Mouse (Mus musculus): ENCODE data around the gene Micall1. TPM values are rescaled to one million over a fixed set of nuclear protein-coding genes. Genes with fewer than 3 reads are reported as not detected.

Gene Micall1
- polyA plus RNA-seq, 1 experiment from 2014 or later, result 7.0 TPM

- H3K4me1 ChIP-seq (replicated peaks; ENCODE audit: control insufficient read depth, insufficient read depth), result no peaks in the 10 kb centered on the region
- DNase-seq (ENCODE audit: low spot score), result no peak
- H3K27me3 ChIP-seq (ENCODE audit: control insufficient read depth, insufficient read depth, low read length), result no peaks in the 10 kb centered on the region
- H3K27ac ChIP-seq (replicated peaks), result no peak overlapping the region
- H3K36me3 ChIP-seq (ENCODE audit: control insufficient read depth, insufficient read depth, low read length), result peaks cover 27% of the 10 kb centered on the region
- no peak overlapping the region for H3K4me3 ChIP-seq (ENCODE audit: low read depth, low read length)
- H3K9ac ChIP-seq (ENCODE audit: low read length), result no peak overlapping the region
- WGBS, result 73% methylated on average over 9 of the region's 9 CpGs
- no peak overlapping the region for H3K4me2 ChIP-seq (replicated peaks; ENCODE audit: low read depth)
- no peak for ATAC-seq (ENCODE audit: low FRiP score, low TSS enrichment)
- no peaks in the 10 kb centered on the region for H3K9me3 ChIP-seq (ENCODE audit: control insufficient read depth, low read length)
- TF ChIP-seq EP300 (optimal IDR thresholded peaks at IDR 0.05) (no peak), CTCF (IDR thresholded peaks at IDR 0.05; ENCODE audit: low read depth) (no peak)
These were observed 26.6 kb downstream of the Micall1 start for GRCm38 (mm10) chr15:79135332-79135731.

- Histone ChIP-seq H3K4me3 (ENCODE audit: low read depth, low read length) (no peak overlapping the region), H3K36me3 (ENCODE audit: control insufficient read depth, insufficient read depth, low read length) (peaks cover 27% of the 10 kb centered on the region), H3K9ac (ENCODE audit: low read length) (no peak overlapping the region), H3K4me2 (replicated peaks; ENCODE audit: low read depth) (no peak overlapping the region), H3K9me3 (ENCODE audit: control insufficient read depth, low read length) (no peaks in the 10 kb centered on the region), H3K27ac (replicated peaks) (no peak overlapping the region), H3K27me3 (ENCODE audit: control insufficient read depth, insufficient read depth, low read length) (no peaks in the 10 kb centered on the region), H3K4me1 (replicated peaks; ENCODE audit: control insufficient read depth, insufficient read depth) (no peaks in the 10 kb centered on the region)
- DNase-seq (ENCODE audit: low spot score), result no peak
- WGBS, result 59% methylated on average over 11 of the region's 11 CpGs
- no peak for ATAC-seq (ENCODE audit: low FRiP score, low TSS enrichment)
- TF ChIP-seq EP300 (optimal IDR thresholded peaks at IDR 0.05) (no peak), CTCF (IDR thresholded peaks at IDR 0.05; ENCODE audit: low read depth) (no peak)
These were observed 27.3 kb downstream of the Micall1 start for GRCm38 (mm10) chr15:79135783-79136575.

GRCm38 (mm10) chr15:79139640-79140039 is 30.9 kb downstream of the Micall1 start:
- Histone ChIP-seq H3K9ac (ENCODE audit: low read length) (no peak overlapping the region), H3K36me3 (ENCODE audit: control insufficient read depth, insufficient read depth, low read length) (peaks cover 1% of the 10 kb centered on the region; the same call in 1 of the 2 replicates), H3K4me3 (ENCODE audit: low read depth, low read length) (no peak overlapping the region), H3K4me2 (replicated peaks; ENCODE audit: low read depth) (no peak overlapping the region), H3K4me1 (replicated peaks; ENCODE audit: control insufficient read depth, insufficient read depth) (no peaks in the 10 kb centered on the region), H3K27me3 (ENCODE audit: control insufficient read depth, insufficient read depth, low read length) (no peaks in the 10 kb centered on the region), H3K27ac (replicated peaks) (no peak overlapping the region), H3K9me3 (ENCODE audit: control insufficient read depth, low read length) (no peaks in the 10 kb centered on the region)
- WGBS, result 52% methylated on average over 10 of the region's 10 CpGs
- TF ChIP-seq CTCF (IDR thresholded peaks at IDR 0.05; ENCODE audit: low read depth) (peak; percentile 77), EP300 (optimal IDR thresholded peaks at IDR 0.05) (no peak)
- ATAC-seq (ENCODE audit: low FRiP score, low TSS enrichment) (no peak), DNase-seq (ENCODE audit: low spot score) (peak; percentile 36)

GRCm38 (mm10) chr15:79140866-79141565 is 32.3 kb downstream of the Micall1 start, which contains the start of the genes Polr2f and 1700088E04Rik:
Gene Polr2f, plus strand, starts transcription at chr15:79141009.
Gene 1700088E04Rik, minus strand, starts transcription at chr15:79141253.
- H3K4me2 ChIP-seq (replicated peaks; ENCODE audit: low read depth), result peak within 1 kb of the TSS; percentile 88
- H3K27me3 ChIP-seq (ENCODE audit: control insufficient read depth, insufficient read depth, low read length), result no peaks in the 10 kb centered on the region
- TF ChIP-seq CTCF (IDR thresholded peaks at IDR 0.05; ENCODE audit: low read depth) (no peak), EP300 (optimal IDR thresholded peaks at IDR 0.05) (no peak)
- peak within 1 kb of the TSS; percentile 69 for H3K27ac ChIP-seq (replicated peaks)
- under 1% methylated on average over 57 of the region's 57 CpGs for WGBS
- H3K36me3 ChIP-seq (ENCODE audit: control insufficient read depth, insufficient read depth, low read length), result peaks cover 4% of the 10 kb centered on the region; the same call in 1 of the 2 replicates
- H3K9me3 ChIP-seq (ENCODE audit: control insufficient read depth, low read length), result no peaks in the 10 kb centered on the region
- DNase-seq (ENCODE audit: low spot score), result peak; percentile 95
- H3K4me1 ChIP-seq (replicated peaks; ENCODE audit: control insufficient read depth, insufficient read depth), result no peaks in the 10 kb centered on the region
- peak within 1 kb of the TSS; percentile 71 for H3K4me3 ChIP-seq (ENCODE audit: low read depth, low read length)
- H3K9ac ChIP-seq (ENCODE audit: low read length), result peak within 1 kb of the TSS; percentile 85
- ATAC-seq (ENCODE audit: low FRiP score, low TSS enrichment), result peak; percentile 71

- Histone ChIP-seq H3K4me3 (ENCODE audit: low read depth, low read length) (peak overlapping the region; percentile 71), H3K27me3 (ENCODE audit: control insufficient read depth, insufficient read depth, low read length) (no peaks in the 10 kb centered on the region), H3K36me3 (ENCODE audit: control insufficient read depth, insufficient read depth, low read length) (peaks cover 7% of the 10 kb centered on the region), H3K9me3 (ENCODE audit: control insufficient read depth, low read length) (no peaks in the 10 kb centered on the region), H3K9ac (ENCODE audit: low read length) (peak overlapping the region; percentile 85), H3K27ac (replicated peaks) (peak overlapping the region; percentile 69), H3K4me2 (replicated peaks; ENCODE audit: low read depth) (peak overlapping the region; percentile 88), H3K4me1 (replicated peaks; ENCODE audit: control insufficient read depth, insufficient read depth) (no peaks in the 10 kb centered on the region)
- TF ChIP-seq EP300 (optimal IDR thresholded peaks at IDR 0.05) (no peak), CTCF (IDR thresholded peaks at IDR 0.05; ENCODE audit: low read depth) (no peak)
- ATAC-seq (ENCODE audit: low FRiP score, low TSS enrichment), result peak; percentile 2; the same call in 1 of the 2 replicates
- DNase-seq (ENCODE audit: low spot score), result no peak
- under 1% methylated on average over 7 of the region's 7 CpGs for WGBS
These were observed 32.8 kb downstream of the Micall1 start for GRCm38 (mm10) chr15:79141566-79141917.

Data from stomach, postnatal 0 days (tissue).